Mouse (Mus musculus): ENCODE data around the gene Gtf2a1l.

Gtf2a1l gene

DNA sequence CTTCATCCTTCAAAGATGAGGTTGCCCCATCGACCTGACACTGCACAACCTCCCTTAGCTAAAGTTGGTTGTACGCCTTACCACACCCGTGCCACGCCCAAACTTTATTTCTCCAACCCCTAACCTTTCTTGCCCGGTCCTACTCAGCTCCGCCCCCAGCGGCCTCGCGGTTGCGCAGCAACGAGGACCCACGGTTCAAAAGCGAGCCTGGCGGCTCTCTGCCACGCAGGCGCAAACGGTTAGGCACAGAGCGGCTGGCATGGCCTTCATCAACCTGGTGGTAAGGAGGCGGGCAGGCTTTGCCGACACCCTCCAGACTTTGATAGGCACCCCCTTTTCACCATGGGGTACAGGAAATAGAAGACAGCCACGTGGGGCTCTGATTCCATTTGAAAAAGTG lies at the start of gene Gtf2a1l:
Gene Gtf2a1l (plus strand): TSS at position 209 of the 400 bp plus-strand sequence.
- DNase-seq = peak; percentile 39 to 52

DNA sequence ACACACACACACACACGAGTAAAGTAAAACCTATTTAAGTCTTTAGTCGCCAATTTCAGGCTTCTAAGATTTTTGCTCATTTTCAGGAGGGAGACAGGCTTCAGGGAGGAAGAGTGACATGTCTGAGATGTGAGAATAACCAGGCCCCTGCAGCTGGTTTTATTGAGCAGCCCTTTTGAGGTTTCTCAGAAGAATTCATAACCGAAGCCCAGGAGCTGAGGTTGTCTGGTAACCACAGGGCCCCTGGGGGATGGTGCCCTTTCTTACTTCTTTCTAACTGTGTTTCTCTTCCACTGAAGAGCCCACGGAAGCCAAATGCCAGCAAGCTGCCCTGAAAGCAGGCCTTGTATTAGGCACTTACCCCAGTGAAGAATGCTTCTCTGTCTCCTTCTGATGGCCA lies 47.5 kb upstream of the Gtf2a1l start:
- DNase-seq = no peak

DNA sequence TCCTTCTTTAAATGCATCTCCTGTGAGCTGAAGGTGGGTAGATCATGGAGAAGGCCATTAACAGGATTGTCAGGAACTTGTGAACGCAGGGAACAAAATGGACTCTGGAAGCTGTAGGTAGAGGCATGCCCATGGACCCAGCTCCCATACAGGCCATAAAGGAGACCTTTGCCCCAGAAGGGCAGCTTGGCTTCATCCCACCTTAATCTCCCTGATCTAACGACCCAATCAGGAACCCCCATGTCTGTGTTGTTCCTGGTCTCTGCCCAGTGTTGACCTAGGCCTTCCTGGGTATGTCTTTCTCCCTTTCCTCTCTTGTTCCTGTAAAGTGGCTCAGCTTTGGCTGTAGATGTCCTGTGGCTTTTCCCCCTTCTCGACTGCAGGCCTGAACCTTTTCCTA lies 47.1 kb upstream of the Gtf2a1l start:
- DNase-seq = no peak

DNA sequence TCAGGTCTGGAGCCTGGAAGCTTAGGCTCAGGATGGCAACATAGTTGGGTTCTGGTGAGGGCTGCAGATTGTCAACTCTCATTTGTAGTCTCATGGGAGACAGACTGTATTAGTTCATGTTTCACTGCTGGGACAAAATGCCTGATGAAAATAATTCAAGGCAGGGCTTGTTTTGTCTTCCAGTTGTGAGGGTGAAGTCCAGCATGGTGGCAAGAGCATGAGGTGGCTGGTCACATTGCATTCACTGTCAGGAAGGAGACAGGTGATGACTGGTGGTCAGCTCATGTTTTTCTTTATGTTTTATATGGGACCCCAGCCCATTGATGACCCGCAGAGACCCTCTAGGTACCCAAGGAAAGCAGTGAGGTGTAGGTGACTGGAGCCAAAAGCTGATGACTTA lies 45.7 kb upstream of the Gtf2a1l start:
- DNase-seq = no peak

DNA sequence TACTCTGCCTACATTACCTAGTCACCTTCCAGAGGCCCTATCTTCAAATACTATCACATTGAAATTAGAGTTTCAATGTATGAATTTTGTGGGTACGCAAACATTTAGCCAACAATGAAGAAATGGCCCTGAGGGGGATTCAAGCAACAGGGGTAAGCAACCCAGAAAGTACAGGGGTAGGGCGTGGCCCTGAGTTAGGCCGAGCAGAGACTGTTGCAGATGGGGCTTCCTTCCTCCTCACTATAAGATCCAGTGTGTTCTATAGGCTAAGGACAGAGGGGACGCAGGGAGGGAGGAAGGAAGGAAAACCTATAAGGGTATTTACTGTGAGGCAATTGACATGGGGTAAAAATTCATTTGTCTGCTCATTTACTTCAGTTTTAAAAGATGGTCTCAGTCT lies 44.1 kb upstream of the Gtf2a1l start:
- no peak for DNase-seq

DNA sequence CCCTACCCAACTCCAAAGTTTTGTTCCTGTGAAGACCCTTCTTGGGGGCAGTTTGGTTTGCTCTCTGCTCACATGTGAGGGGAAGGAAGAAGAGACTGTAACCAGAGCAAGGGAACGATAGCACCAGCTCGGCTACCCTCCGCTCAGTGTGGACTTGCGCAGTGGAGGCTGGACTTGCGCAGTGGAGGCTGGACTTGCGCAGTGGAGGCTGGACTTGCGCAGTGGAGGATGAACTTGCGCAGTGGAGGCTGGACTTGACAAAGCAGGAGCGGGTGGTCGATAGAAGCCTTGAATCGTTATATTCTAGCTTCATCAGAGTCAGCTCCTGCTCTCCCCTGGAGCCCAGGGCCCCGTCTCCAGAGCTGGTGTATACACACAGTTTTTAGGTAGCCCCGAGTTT lies 43.1 kb upstream of the Gtf2a1l start:
- DNase-seq = no peak

DNA sequence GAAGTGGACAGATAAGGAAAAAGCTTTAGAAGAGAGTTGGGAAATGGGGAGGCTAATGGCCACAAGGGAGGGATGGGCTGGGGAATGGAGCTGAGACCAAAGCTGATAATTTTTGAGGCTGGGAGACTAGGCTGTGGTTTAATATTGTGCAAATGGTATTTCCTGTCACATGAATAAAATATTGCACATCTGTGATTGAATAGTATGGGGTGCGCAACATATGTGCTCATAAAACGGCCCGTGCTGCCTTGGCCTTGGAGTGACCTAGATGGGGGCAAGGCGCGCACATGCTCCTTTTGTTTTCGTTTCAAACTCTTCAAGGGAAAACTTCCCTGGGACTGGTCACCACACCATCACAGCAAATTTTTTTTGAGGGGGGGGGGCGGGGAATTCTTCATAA lies 42.5 kb upstream of the Gtf2a1l start:
- DNase-seq = no peak

DNA sequence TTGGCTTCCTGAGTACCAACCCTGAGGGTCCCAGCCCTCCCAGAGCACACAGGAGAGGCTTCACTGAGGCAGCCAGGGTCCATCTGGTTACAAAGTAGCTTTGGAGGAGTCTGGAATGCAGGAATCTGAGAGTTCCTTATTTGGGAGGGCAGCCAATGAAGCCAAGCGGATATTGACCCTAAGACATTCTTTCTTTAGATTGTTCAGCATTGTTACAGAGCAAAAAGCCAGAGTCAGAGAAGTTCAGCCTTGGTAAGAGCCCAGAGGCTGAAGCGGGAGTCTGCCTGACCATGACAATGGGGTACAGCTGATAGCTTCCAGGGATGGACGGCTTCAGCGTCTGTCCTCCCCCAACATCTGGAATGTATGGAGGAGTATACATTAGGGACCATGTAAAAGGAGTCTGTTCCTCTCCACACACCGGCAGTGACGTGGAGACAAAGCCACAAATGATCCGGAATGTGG lies 42.1 kb upstream of the Gtf2a1l start:
- DNase-seq = peak in 1 of 2 experiments; percentile 22

DNA sequence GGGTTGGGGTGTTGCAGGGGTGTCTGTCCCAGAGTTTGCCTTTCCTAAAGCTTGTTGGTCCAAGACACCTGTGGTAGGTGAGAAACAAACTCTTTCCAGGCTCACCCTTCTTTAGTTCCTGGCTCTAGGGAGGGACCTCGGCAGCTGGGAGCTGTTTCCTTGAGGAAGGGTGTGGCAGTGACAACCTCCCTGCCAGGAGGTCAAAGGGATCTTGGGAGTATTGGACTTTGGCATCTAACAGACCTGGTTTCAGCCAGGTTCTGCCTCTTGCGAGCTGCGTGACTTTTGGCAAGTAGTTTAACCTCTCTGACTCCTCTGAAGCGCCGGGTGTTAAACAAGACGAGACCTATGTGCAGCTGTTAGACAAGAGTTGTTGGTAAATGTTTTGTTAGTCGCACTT lies 41.3 kb upstream of the Gtf2a1l start:
- DNase-seq = no peak

DNA sequence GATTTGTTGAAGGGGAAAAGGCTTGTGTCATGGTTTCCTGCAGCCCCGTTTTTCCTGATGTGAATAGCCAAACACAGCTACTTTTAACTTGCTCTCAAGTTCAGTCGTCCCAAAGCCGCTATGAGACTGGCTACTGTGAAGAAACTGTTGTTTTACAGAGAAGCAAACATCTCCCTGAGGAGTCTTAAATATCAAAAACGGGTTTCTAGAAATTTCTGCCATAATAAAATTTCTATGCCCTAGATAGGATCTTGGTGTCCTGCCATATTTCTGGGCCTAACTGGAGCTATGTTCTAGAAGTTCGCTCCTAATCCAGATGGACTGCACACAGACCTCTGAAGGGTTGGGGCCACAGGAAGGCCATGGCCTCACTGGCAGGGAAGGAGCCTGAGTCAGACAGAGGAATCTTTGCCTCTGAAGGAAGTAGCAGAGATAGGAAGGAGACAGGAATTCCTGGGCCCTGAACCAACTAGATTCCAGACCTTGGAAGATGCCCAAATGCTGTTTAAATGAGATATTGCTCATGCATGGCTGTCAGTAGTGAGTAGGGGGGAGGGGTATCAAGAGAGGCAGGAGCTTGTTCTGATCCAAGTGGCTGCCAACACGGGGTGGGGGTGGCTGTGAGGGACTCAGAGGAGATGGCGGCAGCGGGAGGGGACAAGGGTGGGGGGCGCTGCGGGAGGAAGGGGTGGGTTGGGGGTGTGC lies 39.6 kb upstream of the Gtf2a1l start:
- DNase-seq = peak; percentile 65 to 81

DNA sequence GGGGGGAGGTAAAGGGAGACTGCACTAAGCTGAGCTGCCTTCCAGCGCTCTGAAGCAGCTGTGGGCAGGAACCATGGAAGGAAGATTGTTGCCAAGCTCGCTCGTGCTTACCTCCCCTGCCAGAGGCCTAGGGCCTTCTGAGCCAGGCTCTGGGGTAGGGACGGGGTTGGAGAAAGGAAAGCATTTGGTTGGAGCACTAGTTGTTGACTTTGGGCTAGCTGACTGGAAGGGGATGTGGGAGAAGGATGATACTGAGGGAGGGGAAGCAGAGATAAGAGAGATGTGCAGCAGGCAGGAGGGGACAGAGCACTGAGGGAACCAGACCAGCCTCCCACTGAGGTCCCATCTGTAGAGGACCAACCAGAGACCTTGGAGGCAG lies 39.1 kb upstream of the Gtf2a1l start:
- peak in 1 of 2 experiments; percentile 45 for DNase-seq

DNA sequence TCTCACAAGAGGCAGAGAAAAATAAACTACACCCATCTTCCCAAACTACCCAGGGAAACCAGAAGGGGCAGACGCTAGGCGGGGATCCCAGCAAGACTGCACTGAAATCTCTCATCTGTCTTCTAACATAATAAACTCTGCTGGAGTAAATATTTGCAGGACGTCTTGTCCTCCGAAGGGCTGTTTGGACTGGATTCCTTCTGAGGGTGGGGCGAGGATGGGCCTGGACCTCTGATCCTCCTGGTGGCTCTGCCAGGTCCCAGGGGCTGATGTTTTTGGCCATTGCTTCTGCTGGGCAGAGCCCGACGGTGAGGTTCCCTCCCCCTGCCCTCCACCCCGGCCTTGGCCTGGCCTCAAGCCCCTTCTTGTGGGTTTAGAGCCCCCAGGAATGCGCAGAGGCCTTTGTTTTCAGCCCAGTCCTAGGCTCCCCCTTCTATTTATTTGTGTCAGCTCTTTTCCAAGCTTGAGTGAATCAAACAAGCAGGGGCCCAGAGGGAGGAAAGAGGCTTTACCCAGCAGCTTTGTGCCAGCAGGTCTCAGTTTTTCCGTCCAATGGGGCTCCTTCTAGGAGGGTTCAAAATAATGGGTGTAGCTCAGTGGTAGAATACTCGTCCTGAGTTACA lies 38.4 kb upstream of the Gtf2a1l start:
- DNase-seq = peak; percentile 63 to 83

DNA sequence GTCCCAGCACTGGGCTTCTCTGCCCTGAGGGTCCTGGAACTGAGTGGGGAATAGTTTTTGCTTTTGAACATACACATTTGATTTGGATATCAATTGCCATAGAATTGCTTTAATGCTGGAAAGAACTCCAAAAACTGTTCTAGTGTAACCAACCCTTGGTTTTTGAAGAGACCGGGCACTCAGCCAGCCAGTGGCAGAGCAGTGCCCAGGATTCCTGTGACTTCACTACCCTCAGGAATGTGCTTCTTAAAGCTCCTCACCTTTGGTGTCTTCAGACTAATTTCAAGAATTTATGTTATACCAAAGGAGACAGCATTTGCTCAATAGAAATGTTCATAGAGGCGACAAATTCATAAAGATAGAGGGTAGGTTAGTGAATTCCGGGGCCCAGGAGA lies 37.9 kb upstream of the Gtf2a1l start:
- peak; percentile 69 to 75 for DNase-seq

DNA sequence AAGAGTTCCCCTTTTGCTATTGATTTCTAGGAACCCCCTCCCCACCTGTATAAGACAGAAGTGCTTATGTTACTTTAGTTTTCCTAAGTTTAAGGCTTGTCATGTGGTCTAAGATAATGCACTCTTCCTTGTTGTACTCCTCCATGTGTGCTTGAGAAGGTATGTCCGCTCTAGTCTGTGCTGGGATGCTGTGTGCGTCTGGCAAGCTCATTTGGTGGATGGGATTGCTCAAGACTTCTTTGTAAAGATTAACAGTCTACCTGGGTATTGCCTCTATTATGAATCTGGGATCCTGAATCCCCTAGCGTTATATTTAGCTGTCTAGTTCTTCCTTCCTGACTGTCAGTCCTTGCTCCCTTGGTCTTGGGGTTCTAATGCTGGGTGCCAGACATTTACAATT lies 35.8 kb upstream of the Gtf2a1l start:
- DNase-seq = no peak

DNA sequence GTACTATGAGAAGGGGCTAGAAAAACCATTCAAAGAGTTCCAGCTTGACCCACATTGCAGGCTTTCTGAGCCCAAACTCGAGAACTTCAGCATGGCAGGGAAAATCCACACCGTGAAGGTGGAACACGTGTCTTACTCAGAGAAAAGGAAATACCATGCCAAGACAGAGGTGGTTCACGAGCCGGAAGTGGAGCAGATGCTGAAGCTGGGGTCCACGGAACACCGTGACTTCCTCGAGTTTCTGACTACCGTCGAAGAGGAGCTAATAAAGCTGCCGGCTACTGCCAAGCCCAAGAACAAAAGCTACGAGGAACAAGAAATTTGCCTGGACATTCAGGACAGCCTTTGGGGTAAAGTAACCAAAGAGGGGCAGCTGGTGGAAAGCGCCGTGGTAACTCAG lies 32.4 kb upstream of the Gtf2a1l start:
- DNase-seq = no peak

DNA sequence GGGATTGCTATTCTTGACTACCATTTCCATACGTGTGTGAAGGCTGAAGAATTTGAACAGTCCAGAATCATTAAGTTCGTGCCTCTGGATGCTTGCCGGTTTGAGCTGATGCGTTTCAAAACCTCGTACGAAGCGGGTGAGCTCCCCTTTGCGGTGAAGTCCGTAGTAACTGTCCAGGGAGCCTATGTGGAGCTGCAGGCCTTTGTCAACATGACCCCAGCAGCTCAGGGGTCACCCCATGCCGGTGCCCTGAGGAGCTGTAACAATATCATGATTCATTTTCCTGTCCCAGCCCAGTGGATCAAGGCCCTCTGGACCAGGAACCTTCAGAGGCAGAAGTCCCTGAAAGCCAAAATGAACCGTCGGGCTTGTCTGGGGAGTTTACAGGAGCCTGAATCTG lies 31.9 kb upstream of the Gtf2a1l start:
- DNase-seq = no peak

DNA sequence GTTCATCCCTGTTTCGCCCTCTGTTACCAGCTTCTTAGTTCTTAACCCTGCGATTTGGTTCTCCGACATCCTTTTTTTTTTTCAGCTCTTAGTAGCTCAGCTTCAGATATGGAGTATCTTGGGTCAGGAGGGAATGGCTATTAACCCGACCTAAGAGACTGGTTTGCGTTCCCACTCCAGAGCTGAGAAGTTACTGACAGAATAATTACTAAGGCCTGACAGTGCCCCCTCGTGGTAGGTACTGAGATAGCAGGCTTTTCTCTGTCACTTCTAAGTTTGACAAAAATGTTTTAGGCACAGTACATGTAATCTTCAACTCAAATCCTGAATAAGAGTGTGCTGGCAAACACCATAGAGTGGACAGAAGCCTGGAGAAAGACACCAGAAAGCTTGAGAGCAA lies 27.4 kb upstream of the Gtf2a1l start:
- DNase-seq = peak in 1 of 2 experiments; percentile 80

DNA sequence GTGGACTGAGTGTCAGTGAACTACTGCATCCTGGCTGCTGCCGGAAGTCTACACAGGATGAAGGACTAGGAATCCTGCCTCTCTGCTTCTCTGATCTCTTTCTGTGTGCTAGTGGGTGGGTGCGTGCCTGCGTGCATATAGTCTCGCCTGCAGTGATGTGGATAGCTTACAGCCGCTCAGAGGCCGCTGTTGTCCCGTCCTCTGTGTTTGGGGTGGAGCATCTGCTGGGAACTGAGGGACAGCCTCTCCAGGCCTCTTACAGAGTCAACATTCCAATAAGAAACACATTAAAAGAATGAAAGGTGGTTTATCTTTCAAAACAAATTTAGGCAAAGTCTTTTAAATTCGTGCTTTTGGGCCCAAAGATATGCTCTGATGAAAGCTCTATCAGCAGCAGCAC lies 26.6 kb upstream of the Gtf2a1l start:
- DNase-seq = no peak

DNA sequence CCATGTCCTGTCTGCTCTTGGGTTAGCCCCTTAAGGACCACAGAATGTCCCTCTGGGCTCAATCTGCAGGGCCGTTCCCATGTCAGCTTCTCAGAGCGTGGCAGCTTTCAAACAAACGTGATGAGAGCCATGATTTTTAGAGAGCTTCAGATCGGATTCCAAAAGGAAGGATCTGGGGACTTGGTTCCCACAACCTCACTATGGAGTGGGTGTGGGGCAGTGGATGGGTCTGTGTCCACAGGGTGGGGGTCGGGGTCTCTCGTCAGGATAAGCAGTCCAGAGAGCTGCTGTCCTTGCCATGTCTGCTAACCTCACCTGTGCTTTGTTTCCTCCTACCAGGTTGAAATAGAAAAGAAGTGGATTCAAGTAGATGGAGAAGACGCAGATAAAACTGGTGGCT lies 23.6 kb upstream of the Gtf2a1l start:
- no peak for DNase-seq

DNA sequence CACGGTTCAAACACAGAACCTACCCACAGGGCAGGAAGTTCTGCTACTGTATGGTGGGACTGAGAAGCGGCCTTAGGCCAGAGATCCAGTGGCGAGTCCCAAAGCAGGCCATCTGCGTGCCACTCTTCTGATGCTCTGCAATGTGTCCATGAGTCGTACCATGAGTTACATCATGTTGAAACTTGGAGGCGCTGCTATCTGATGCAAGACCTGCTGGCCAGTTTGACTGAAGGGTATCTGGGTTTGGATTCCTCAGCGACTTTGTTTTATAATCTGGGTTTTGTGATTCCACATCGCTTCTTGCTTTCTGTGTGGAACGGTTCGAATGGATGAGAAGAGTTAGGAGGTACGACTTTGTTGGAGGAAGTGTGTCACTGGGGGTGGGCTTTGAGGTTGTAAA lies 23.2 kb upstream of the Gtf2a1l start:
- DNase-seq = no peak

DNA sequence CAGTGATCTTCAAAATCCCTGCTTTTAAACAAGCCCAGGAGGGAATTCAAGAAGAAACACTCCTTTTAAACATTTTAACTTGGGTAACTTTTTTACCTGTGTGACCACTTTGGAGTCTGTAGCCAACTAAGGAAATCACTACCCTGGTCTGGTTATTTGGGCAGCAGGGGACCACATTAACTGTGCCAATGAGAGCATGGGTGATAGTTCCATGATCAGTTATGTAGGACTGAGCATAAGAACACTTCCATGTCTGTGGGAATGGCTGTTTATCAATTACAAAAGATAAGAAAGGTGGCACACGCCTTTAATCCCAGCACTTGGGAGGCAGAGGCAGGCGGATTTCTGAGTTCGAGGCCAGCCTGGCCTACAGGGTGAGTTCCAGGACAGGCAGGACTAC lies 21.3 kb upstream of the Gtf2a1l start:
- no peak for DNase-seq

DNA sequence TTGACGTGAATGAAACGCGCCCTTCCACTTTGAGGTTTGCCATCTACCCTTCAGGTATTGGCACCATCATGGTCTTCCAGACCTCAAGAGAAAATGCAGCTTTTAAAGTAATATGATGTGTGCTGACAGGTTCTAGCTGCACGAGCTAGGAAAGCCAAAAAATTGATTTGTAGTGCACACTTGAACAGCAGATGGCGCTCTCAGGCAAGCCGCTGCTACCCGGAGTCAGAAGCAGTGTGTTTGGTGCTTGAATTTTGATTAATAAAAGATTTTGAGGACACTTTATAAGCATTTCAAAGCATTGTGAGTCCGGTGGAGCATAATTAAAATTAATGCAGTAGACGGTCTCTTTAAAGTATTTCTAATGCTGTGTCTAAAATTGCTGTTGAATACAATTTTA lies 16.4 kb upstream of the Gtf2a1l start:
- peak; percentile 37 to 70 for DNase-seq

DNA sequence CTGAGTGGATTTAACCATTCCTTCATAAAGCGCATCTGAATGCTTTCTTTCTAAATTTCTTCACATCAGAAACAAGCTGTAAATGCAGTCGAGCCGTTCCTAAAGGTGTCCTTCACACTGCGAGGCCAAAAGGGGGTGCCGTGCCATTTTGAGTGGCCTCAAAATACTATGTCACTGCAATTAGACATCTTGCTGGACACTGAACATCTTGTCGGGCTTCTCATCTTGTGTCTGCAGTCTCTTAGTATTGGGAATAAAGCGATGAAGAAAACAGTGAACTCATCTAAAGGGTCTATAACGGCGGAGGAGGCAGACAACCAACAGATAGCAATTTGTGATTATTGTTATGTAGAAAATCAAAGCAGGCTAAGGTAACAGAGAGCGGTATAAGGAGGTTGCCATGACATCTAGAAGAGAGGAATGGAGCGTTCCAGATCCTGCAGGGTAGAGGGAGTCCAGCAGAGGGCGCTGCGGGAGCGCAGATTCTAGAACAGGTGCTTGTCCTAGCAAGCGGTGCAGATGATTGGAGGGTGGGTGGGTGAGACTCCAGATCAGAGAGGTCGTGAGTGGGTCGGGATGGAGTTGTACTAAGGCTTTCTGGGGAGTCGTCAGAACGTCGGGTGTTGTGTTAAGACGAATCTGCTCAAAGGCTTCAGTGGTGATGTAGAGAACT lies 15.6 kb upstream of the Gtf2a1l start:
- DNase-seq = peak; percentile 53 to 75

DNA sequence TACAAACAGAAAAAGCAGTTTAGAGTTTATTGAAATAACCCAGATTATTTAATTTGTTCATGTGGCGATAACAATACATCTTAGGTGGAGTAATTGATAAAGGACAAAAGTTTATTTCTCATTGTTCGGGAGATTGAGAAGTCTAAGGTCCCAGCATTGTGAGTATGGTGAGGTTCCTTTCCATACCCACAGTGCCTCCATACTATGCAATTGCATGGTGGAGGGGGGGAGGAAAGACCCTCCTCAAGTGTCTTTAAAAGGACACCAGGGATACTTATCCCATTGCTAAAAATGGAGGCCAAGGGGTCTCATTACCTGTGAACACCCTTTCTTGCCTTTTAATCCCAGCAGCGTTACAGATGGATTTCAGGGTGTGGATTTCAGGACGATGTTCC lies 15.1 kb upstream of the Gtf2a1l start:
- DNase-seq = no peak
